Mouse (Mus musculus): ENCODE measurements at regions not wholly inside any gene's neighbourhood (a gene's known extent, or its start where the extent isn't known, plus 50 kb on each side); places are given as distances from the start of the nearest gene placed in this dataset.
A peak's percentile ranks its signal among the peaks of the same experiment; 100 is the strongest.

DNA sequence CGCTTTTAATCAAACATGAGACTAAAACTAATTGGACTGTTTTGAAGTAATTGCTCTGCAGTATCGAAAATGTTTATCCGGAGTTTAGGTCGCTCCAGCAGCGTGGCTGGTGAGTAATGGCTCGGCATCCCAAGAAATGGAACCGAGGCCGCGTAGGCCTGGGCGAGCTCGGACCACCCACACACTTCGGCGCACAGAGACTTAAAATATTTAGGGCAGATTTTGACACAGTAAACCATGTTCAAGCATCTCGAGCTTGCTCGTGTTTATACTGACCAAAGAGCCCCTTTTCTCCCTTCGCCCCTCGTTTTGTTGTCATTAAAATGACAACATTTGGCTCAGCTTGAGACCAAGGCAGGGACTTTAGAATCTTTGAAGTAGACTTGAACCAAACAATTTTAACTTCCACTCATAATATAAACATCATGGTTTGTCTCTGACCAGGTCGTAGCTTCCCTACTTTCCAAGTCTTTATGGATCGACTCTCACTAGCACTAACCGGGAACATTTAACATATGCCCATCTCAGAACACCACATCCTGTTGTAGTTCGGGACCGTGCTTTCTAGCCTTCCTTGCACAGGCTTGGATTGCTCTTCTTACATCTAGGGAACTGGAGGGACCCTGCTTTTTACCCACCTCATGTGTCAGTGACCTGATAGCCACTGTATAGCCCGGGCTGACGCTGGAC is 223.0 kb upstream of the Map3k1 start:
- DNase-seq (ENCODE audit: low spot score in 2 of 2): no peak

DNA sequence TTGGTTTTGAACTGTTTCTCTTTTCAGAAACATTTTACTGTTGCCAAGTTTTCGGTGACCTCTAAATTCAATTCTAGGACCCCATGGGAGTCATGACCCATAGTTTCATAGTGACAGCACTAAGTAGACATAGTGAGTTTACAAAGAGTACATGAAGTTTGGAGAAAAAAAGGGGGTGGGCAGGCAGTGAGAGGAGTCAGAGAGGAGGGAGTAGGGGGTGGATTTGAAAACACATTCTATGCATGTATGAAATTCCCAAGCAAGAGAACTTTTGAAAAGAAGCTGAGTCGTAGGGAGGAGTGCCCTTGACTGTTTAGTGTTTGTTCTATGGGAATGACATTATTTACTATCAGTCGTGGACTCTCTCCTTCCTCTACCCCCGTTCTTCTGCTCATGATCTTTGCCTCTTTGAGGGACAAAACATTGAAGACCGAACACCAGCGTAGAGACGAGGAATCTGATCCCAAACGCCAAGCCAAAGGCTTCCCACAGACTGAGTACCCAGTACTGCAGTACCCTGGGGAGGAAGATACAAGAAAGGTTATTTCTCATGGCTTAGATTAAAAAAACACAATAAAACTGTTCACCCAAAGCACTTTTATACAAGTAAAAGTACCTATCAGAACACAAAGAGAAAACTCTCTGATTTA is 229.1 kb upstream of the Map3k1 start:
- no peak for DNase-seq (ENCODE audit: low spot score in 2 of 2)

DNA sequence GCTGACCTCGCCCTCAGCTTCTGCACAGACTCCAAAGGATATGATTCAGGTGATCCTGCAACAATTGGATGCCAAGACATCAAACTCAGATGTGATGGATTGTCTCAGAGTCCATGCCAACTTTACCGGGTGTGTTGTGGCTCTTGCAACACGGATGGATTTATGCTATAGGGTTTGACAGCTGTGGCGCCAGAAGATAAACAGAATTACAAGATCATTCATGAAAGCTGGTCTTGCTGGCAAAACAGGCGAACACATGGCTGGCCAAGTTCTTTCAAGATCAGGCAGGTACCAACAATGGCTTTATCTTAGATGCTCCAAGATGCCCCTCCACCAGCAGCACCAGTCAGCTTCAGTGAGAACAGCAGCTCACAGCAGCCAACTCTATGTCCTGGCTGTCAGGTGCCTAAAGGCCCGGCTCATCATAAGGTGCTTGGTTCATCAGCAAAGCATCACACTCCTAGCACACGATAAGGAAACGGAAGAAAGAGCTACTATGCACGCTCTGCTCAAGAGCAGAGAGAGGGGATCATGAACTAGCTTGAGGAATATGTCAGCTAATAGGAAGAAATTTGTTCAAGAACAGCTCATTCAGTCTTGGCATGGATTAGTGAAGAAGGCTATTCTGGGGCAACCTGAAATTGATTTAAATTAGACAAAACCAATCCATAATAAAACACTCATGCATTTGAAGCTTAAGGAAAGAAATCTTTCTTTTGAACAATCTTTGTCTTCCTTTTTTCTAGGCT is 229.9 kb upstream of the Map3k1 start:
- DNase-seq (ENCODE audit: low spot score in 2 of 2): no peak

DNA sequence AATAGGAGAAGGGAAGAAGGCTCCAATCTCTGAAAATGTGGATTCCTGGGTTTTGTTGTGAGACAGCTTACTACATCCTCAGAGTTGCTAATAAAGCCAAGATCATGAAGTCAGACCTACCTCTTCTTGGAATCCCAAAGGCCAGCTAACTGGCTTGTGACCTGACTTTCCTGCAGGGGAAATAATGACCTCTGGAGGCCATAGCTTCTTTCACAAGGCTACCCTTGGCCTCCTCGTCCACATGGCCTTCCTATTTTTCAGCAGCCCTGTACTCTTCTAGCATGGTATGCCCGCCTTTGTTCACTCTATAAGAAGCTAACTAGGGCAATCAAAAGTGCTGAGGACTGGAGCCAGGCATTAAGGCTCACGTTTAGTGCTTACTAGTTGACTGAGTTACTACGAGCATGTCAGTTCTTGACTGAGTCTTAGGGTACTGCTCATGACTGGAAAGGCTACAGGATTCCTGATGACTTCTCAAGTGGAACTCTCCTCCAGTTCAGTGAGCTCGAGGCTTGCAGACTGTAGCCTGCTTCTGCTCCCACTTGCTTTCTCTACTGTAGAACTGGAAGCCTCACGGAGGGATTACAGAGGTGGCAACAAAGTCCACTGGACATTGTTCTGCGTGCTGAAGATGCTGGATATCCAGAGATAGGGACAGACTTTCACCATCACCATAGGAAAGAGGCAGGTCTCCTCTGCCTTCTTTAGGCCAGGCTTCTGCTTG is 230.8 kb upstream of the Map3k1 start:
- no peak for DNase-seq (ENCODE audit: low spot score in 2 of 2)

DNA sequence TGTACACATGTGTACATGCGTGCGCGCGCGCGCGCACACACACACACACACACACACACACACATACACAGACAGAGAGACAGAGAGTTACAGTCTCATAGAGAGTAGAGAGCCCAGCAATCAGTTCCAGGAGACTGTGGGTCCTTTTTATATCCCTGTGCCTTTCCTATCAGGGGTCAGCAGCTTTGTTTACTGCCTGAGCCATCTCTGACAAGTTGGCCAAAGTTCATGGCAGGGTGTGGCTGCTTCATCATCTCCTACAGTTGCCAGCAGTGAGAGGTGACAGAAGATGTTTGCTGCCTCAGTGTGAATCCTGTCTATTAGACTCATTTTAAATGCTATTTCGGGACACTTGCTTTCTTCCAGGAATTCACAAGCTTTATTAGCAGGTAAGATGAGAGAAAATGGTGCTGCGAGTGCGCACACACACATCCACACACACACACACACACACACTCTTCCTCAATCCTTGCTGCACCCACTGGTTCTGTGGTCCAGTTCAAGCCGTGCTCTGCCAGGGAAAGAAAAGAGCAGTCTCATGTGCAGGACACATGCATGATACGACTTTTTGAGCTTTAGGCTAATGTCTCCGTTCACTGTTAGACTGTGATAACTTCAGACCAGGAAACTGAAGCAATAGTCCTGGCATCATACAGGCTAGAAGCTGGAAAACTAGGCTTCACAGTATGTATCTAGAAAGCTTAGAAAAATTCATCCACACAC is 234.9 kb upstream of the Map3k1 start:
- DNase-seq (ENCODE audit: low spot score in 2 of 2): no peak

DNA sequence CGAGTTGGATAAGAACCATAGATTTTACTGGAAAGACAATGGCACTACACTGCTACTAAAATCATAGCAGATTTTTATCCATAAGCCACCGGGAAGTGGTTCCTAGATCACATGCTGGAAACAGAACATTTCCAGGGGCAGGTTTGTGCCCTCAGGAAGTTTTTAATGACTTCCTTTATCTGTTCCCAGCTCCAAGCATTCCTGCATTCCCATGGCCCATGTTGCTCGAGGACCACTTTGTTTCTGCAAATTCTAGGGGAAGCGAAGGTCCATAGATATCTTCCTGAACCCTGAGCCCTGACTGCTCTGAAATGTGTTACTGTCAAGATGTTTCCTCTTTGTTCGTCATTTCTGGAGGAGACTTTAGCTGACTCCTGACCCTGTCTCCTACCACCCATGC is 235.6 kb upstream of the Map3k1 start:
- DNase-seq (ENCODE audit: low spot score in 2 of 2): no peak

DNA sequence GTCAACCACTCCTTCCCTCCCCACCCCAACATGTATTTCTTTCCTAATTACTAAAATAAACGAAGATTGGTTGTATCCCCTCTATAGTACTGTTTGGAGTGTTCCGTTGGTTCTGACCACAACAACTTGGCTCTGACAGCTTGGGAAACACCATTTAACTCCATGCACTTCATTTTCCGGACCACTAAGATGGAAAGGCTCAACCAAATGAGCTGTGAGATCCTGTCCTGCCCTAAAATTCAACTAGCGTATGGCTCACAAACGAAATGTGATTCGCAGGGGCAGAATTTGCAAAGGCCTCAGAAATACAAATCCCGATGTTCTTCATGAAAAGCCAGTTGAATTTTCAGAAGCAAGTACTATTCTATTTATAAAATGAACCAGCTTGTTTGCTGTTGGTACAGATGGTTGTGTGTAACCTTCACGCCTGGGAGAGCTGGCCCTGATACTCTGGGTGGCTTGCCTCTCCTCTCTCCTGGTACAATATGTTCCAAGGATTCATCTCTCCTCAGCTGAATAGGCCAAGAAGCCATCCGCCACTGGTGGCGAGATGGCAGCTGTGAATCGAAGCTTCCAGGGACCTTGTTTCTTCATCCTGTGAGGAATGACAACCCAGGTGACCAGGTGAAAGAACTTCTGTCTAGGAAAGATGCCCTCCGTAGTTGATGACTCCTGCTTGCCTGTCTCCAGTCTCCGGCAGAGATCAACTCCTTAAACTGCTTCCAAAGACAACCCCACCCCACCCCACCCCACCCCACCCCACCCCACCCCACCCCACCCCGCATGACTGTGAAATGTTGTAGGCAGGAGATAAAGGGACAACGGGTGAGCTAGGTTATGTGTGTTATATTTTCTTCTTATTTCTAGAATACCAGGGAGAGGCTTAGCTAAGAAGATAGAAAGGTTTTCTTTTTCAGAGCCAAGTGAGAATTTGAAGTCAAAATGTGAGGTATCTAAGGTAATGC is 237.7 kb upstream of the Map3k1 start:
- no peak for DNase-seq (ENCODE audit: low spot score in 2 of 2)

DNA sequence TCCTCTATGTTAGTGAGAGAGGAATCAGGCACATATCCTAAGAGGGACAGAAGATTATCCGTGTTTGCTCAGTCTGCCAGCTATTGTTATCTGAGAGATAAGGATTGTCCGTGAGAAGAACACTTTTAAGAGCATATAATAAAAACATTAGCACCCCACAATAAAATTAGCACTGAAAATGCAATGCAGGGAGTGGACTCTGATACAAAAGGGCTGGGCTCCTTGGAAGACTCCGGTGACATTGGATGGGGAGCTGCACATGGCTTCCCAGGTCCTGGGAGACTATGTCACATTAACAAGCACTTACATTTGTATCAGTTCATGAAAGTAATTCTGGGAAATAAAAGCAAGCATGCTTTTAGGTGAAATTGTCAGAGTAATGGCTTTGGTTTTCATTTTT is 238.6 kb upstream of the Map3k1 start:
- DNase-seq (ENCODE audit: low spot score in 2 of 2): no peak

DNA sequence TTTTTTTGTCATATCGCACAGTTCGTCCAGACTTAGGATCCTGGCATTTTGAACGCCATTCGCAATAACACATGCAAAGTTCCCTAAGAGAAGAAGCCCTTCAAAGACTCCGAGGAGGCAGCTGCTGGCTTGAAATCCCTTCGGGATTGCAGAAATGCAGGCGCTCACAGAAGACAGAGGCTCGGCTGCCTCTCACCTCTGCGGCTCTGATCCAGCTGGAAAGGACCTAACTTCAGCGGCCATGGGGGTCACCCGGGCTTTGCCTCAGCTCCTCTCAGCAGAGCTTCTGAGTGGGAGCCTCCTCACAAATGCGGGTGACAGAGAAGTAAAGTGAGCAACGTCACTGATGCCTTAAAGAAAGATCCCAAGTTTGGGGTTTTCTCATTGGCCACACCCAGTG is 239.1 kb upstream of the Map3k1 start:
- DNase-seq (ENCODE audit: low spot score in 2 of 2): no peak

DNA sequence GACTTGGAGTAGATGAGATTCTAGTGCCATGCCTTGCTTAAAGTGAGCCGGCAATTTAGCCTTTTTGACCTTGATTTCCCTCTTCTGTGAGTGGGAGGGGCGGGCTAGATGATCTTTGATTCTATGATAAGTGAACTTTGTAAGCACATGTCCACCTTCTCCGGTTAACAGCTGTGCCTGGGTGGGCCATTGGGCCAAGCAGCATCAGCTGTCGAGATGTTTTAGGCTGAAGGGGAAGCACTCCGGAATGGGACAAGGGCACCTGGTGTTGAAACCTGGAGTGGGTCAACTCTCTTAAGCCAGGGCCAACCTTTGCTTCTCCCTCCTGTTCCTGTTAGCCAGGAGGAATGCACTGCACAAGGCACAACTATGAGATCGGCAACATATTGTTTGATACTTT is 239.5 kb upstream of the Map3k1 start:
- no peak for DNase-seq (ENCODE audit: low spot score in 2 of 2)

DNA sequence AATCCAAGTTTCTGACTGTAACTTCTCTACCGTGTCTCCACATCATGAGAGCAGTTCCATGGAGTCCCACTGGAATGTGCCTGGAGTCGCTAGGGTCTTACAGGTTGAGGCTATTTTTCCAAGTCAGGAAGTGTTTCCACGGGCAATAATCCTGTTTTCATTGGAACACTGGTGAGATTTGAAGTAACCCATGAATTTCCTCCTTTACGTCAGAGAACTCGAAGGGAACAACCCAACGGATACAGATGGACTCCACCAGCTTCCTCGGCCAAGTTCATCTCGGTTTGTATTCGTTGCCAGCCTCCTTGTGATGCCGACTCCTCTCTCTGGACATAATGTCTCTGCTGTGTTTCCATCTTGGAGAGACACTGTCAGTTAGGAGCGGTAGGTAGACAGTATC is 237.4 kb upstream of the Ankrd55 start:
- DNase-seq (ENCODE audit: low spot score in 2 of 2): no peak

DNA sequence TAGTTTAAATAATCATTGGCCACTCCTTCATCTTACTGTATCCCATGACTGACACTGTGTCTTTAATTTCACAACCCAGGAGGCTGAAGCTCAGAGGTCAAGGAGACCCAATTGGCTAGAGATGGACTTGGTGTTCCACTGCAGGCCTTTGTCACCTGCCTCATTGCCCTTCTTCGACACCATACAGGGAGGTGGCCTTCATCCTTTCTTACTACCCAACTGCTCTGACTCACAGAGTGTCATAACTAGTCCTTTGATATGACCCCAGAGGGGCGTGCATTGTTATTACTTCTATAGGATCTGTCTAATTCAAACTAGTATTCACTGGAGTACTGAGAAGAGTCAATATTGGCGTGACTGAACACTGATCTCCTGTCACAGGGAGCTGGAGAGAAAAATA is 236.2 kb upstream of the Ankrd55 start:
- no peak for DNase-seq (ENCODE audit: low spot score in 2 of 2)

DNA sequence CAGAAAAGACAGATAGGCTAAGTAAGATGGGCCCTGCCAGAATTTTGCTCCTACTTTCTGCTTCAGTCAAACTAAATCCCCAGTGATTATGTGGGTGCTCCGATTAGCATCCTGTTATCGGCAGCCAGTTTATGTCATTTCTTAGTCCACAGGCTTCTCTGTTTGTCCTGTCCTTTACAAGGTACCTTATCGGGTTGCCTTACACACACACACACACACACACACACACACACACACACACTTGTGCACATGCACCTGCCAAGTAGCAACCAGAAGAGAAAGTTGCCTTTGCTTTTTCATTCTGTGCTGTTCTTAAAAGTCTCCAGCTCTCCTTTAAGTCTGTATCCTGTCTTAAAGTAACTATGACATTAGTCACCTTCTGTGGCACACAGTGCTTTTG is 235.8 kb upstream of the Ankrd55 start:
- DNase-seq (ENCODE audit: low spot score in 2 of 2): no peak

DNA sequence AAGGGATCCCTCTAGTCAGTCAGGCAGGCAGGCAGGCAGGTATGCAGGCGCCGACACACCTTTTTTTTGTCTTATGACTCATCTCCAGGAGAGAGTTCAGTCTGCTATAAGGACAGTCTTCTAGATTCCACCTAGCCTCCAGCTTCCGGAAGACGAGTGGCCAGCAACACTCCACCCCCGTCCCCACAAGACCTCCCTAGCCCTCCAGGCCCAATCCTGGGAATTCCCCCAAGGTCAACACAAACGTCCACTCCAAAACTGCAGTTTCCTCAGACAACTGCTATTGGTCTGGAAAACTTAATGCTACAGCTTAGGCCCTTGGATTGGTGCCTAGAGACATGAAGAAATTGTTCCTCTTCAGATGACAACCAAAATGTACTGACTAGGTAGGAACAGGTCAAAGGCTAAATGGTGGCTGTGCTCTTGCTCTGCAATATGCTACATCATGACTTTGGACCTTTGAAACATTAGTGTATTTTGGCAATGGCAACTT is 233.3 kb upstream of the Ankrd55 start:
- DNase-seq (ENCODE audit: low spot score in 2 of 2): no peak

DNA sequence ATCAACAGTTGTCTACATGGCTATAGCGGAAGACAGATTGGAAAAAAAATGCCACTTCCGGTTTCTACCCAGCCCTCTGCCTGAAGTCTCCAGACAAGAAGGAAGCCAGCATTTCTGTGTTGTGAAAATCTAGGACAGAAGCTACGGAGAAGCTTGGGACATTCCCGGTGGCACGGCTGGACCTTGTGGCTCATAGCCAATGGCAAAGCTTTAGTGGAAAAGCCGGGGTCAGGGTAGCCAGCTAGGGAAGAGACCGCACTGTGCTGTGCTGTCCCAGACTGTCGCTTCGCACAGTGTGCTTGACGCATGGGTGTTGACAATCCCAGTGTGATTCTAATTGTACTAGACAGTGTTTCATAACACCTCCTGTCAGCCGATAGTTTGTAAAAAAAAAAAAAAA is 230.0 kb upstream of the Ankrd55 start:
- DNase-seq (ENCODE audit: low spot score in 2 of 2): peak in 1 of 2 experiments; percentile 19

DNA sequence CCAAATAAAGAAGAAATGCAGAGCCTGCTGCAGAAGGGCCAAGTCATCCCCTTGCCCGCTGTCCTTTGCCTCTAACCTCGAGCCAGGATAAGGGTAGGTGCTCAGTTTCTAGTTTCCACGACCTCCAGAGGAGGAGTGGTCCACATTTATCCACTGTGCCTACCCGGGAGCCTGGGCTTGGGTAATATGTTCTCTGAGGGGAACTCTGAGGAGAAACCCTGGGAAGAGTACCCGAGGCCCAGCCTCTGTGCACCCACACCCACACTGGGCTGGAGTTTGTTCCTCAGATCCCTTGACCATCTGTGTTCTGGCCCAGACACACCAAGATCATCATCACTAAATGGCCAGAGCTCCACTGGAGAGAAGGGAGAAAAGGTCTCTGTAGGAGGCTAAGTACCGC is 229.5 kb upstream of the Ankrd55 start:
- no peak for DNase-seq (ENCODE audit: low spot score in 2 of 2)

DNA sequence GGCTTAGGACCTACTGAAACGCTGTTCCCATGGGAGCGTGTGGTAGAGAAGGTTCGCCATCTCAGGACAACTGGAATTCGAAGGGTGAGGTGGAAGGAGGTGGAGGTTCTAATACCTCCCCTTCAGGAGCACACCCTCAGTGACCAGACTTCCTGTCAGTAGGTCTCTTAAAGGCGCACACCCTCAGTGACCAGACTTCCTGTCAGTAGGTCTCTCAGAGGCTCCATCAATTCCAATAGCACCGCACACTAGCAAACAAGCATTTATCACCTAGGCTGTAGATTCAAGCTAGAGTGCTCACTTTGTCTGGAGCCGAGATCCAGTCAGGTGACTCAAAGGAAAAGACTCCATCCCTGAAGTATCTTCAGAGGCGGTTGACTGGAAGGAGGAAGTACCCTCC is 226.2 kb upstream of the Ankrd55 start:
- no peak for DNase-seq (ENCODE audit: low spot score in 2 of 2)

DNA sequence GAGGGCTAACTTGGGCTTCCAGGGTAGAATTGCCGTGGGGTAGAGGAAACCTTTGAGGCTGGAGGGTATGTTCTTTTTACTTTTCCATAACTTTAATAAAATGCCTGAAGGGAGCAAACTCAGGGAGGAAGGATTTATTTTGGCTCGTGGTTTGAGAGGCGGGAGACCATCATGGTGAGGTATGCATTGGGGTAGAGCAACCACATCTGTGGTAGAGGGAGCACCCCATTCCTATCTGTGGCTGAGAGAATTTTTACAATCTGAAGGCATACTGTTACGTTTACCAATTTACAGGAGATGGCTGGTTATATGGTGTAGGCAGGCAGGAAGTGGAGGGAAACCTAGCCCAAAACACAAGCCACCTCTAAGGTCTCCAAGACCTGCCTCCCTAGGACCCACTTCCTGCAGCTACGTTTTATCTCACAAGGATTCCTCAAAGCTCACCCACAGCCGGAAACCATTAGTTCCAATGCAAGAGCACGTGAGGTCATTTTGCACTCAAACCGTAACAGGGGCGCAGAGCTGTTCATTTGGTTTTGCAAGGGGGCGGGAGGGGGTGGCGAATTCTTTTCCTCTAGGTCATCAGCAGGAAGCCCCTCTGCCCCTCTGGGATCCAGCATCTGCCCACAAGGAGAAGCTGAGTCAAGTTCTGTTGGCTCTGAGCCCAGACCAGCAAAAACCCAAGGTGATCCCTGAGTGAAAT is 224.7 kb upstream of the Ankrd55 start:
- no peak for DNase-seq (ENCODE audit: low spot score in 2 of 2)

DNA sequence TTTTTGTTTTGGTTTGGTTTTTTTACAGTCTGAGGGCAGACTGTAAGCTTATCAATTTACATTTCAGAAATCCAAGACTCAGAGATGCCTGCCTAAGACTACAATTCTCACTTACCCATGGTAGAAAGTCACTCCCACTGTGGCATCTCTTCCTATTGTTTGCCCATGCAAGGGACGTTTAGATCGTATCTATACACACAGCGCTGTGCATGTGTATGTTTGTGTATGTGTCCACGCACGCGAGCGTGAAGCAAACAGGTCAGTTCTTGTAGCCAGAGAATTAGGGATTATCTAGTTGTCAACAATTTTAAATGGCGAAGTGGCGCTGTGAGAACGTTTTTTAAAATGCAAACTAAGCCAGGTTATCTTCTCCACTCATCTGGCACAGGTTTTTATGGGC is 223.6 kb upstream of the Ankrd55 start:
- no peak for DNase-seq (ENCODE audit: low spot score in 2 of 2)

All from layer of hippocampus, postnatal 10 days (tissue).